Mouse (Mus musculus) MEL (cell line): ENCODE measurements at regions not wholly inside any gene's neighbourhood (a gene's known extent, or its start where the extent isn't known, plus 50 kb on each side); places are given as distances from the start of the nearest gene placed in this dataset.

Source experiments
- DNase-seq: peaks from one replicate; pipeline ENCODE4 v3.0.0; 2011; ENCODE audit warnings: low read depth, low spot score
- H3K27ac ChIP-seq: 2 replicates; pipeline ENCODE4 v1.5.1; 2012; ENCODE audit warnings: low read depth, mild to moderate bottlenecking, control low read depth, low read length, moderate library complexity; ENCODE audit not compliant: control insufficient read depth
- H3K27me3 ChIP-seq, 2 experiments: fragments of 150-350 bp in 1 of 2; sonication (generic) in 1 of 2; 2 replicates each; pipeline ENCODE4 v1.6.1; 2012; ENCODE audit warnings: low read length in 2 of 2, mild to moderate bottlenecking in 2 of 2, improper control_type of control experiment in 1 of 2, moderate library complexity in 1 of 2; ENCODE audit not compliant: insufficient read depth in 2 of 2, control insufficient read depth in 1 of 2
- H3K36me3 ChIP-seq, 2 experiments: 2 replicates each; pipeline ENCODE4 v1.6.1; 2012 to 2014; ENCODE audit warnings: low read length in 2 of 2, improper control_type of control experiment in 1 of 2, inconsistent platforms in 1 of 2, mild to moderate bottlenecking in 1 of 2; ENCODE audit not compliant: insufficient read depth in 2 of 2, control insufficient read depth in 1 of 2
- H3K4me1 ChIP-seq, 2 experiments: fragments of 150-350 bp in 1 of 2; sonication (generic) in 1 of 2; 2 replicates each; pipeline ENCODE4 v1.6.1; 2012; ENCODE audit warnings: low read length in 2 of 2, improper control_type of control experiment in 1 of 2, mild to moderate bottlenecking in 1 of 2; ENCODE audit not compliant: insufficient read depth in 2 of 2, control insufficient read depth in 1 of 2
- H3K4me3 ChIP-seq, 2 experiments: fragments of 150-350 bp in 1 of 2; sonication (generic) in 1 of 2; 2 replicates each; pipeline ENCODE4 v1.5.1; 2012; ENCODE audit warnings: low read depth in 2 of 2, low read length in 2 of 2, mild to moderate bottlenecking in 2 of 2, moderate library complexity in 2 of 2, control low read depth in 1 of 2, improper control_type of control experiment in 1 of 2; ENCODE audit not compliant: control insufficient read depth in 1 of 2, insufficient read depth in 1 of 2
- H3K79me2 ChIP-seq: 2 replicates; pipeline ENCODE4 v1.6.1; 2012; ENCODE audit warnings: mild to moderate bottlenecking, low read length, moderate library complexity; ENCODE audit not compliant: control insufficient read depth, poor library complexity, insufficient read depth
- H3K9ac ChIP-seq: 2 replicates; pipeline ENCODE4 v1.6.1; 2012; ENCODE audit warnings: low read depth, mild to moderate bottlenecking, control low read depth, low read length, moderate library complexity; ENCODE audit not compliant: control insufficient read depth, poor library complexity, severe bottlenecking
- H3K9me3 ChIP-seq: fragments of 150-350 bp; sonication (generic); replicated peaks from 2 replicates; pipeline ENCODE4 v1.6.1; 2012; ENCODE audit warnings: mild to moderate bottlenecking, low read length, improper control_type of control experiment, moderate library complexity; ENCODE audit not compliant: insufficient read depth
- CHD1 ChIP-seq: IDR thresholded peaks from 2 replicates; pipeline ENCODE4 v1.6.1; 2012; ENCODE audit warnings: low read depth, mild to moderate bottlenecking, inconsistent platforms, low read length, improper control_type of control experiment
- E2F4 ChIP-seq: IDR thresholded peaks from 2 replicates; pipeline ENCODE4 v1.6.1; 2011; ENCODE audit warnings: low read depth, low read length, improper control_type of control experiment, borderline replicate concordance
- EP300 ChIP-seq, 2 experiments: IDR thresholded peaks; 2 replicates each; pipeline ENCODE4 v1.6.1; 2011; ENCODE audit warnings: improper control_type of control experiment in 2 of 2, low read length in 2 of 2, low read depth in 1 of 2, mild to moderate bottlenecking in 1 of 2
- GATA1 ChIP-seq: IDR thresholded peaks from 2 replicates; pipeline ENCODE4 v1.6.1; 2011; ENCODE audit warnings: low read depth, low read length, improper control_type of control experiment
- HCFC1 ChIP-seq: IDR thresholded peaks from 2 replicates; pipeline ENCODE4 v1.6.1; 2012; ENCODE audit warnings: low read depth, mild to moderate bottlenecking, inconsistent platforms, low read length, improper control_type of control experiment, moderate library complexity
- MAX ChIP-seq: IDR thresholded peaks from 2 replicates; pipeline ENCODE4 v1.6.1; 2011; ENCODE audit warnings: low read length, improper control_type of control experiment
- MAZ ChIP-seq: IDR thresholded peaks from 2 replicates; pipeline ENCODE4 v1.6.1; 2012; ENCODE audit warnings: low read depth, mild to moderate bottlenecking, inconsistent platforms, low read length, improper control_type of control experiment
- MXI1 ChIP-seq: IDR thresholded peaks from 2 replicates; pipeline ENCODE4 v1.6.1; 2011; ENCODE audit warnings: mild to moderate bottlenecking, low read depth, low read length, improper control_type of control experiment
- MYB ChIP-seq: IDR thresholded peaks from 2 replicates; pipeline ENCODE4 v1.6.1; 2011; ENCODE audit warnings: mild to moderate bottlenecking, low read depth, low read length, improper control_type of control experiment
- MYC ChIP-seq: IDR thresholded peaks from 2 replicates; pipeline ENCODE4 v1.6.1; 2011; ENCODE audit warnings: low read depth, mild to moderate bottlenecking, low read length, improper control_type of control experiment, moderate library complexity
- NRF1 ChIP-seq: IDR thresholded peaks from 2 replicates; pipeline ENCODE4 v1.6.1; 2014; ENCODE audit warnings: low read depth, mild to moderate bottlenecking, inconsistent platforms, low read length, improper control_type of control experiment, moderate library complexity; ENCODE audit not compliant: poor library complexity, insufficient read depth, severe bottlenecking
- RAD21 ChIP-seq: IDR thresholded peaks from 2 replicates; pipeline ENCODE4 v1.6.1; 2011; ENCODE audit warnings: mild to moderate bottlenecking, low read depth, low read length, improper control_type of control experiment
- RCOR1 ChIP-seq: IDR thresholded peaks from 2 replicates; pipeline ENCODE4 v1.6.1; 2012; ENCODE audit warnings: low read depth, mild to moderate bottlenecking, inconsistent platforms, low read length, improper control_type of control experiment
- TAL1 ChIP-seq: IDR thresholded peaks from 2 replicates; pipeline ENCODE4 v1.6.1; 2012; ENCODE audit warnings: mild to moderate bottlenecking, inconsistent platforms, low read length, moderate library complexity, mixed read lengths
- TBP ChIP-seq: IDR thresholded peaks from 2 replicates; pipeline ENCODE4 v1.8.0; 2011; ENCODE audit warnings: low read depth, low read length, improper control_type of control experiment
- UBTF ChIP-seq: IDR thresholded peaks from 2 replicates; pipeline ENCODE4 v1.6.1; 2012; ENCODE audit warnings: low read depth, mild to moderate bottlenecking, inconsistent platforms, low read length, improper control_type of control experiment, moderate library complexity, borderline replicate concordance; ENCODE audit not compliant: insufficient read depth
- USF1 ChIP-seq: IDR thresholded peaks from 2 replicates; pipeline ENCODE4 v1.6.1; 2014; ENCODE audit warnings: low read depth, mild to moderate bottlenecking, inconsistent platforms, low read length, improper control_type of control experiment, moderate library complexity
- ZKSCAN1 ChIP-seq: IDR thresholded peaks from 2 replicates; pipeline ENCODE4 v1.6.1; 2012; ENCODE audit warnings: low read depth, mild to moderate bottlenecking, inconsistent platforms, low read length, improper control_type of control experiment, moderate library complexity

- H3K79me2 ChIP-seq = no peaks in the 10 kb centered on the region
- H3K4me1 ChIP-seq = no peaks in the 10 kb centered on the region
- no peaks in the 10 kb centered on the region for H3K27me3 ChIP-seq
- H3K9ac ChIP-seq = no peak overlapping the region
- H3K27ac ChIP-seq = no peak overlapping the region
- no peaks in the 10 kb centered on the region for H3K36me3 ChIP-seq
- no peak for TF ChIP-seq RCOR1
- TF ChIP-seq MXI1 = no peak
- no peak for TF ChIP-seq E2F4
- no peak for TF ChIP-seq USF1
- no peak for TF ChIP-seq NRF1
- no peak for TF ChIP-seq TBP
- TF ChIP-seq MAZ = no peak
- no peak for TF ChIP-seq TAL1
- no peak for TF ChIP-seq EP300 (IDR thresholded peaks at IDR 0.05; ENCODE audit: low read depth in 1 of 2, low read length in 2 of 2)
- TF ChIP-seq CHD1 = no peak
- TF ChIP-seq MYC = no peak
- no peak for TF ChIP-seq MAX
- no peak for TF ChIP-seq MYB
- DNase-seq = peak; percentile 62
- H3K4me3 ChIP-seq = no peak overlapping the region
- H3K9me3 ChIP-seq = no peaks in the 10 kb centered on the region
Observed at GRCm38 (mm10) chr3:137014686-137015085, 326.2 kb upstream of the Emcn start.

GRCm38 (mm10) chr3:137015199-137015598 is 325.7 kb upstream of the Emcn start:
- no peak overlapping the region for H3K4me3 ChIP-seq
- H3K4me1 ChIP-seq = no peaks in the 10 kb centered on the region
- no peak for DNase-seq
- H3K36me3 ChIP-seq = no peaks in the 10 kb centered on the region
- no peaks in the 10 kb centered on the region for H3K79me2 ChIP-seq
- no peaks in the 10 kb centered on the region for H3K27me3 ChIP-seq
- no peak overlapping the region for H3K27ac ChIP-seq
- TF ChIP-seq UBTF = no peak
- TF ChIP-seq MYC = no peak
- TF ChIP-seq E2F4 = no peak
- no peak for TF ChIP-seq NRF1
- no peak for TF ChIP-seq TBP
- TF ChIP-seq CHD1 = no peak
- no peak for TF ChIP-seq TAL1
- no peak for TF ChIP-seq HCFC1
- no peak for TF ChIP-seq RAD21
- no peak for TF ChIP-seq ZKSCAN1
- TF ChIP-seq GATA1 = no peak
- no peak overlapping the region for H3K9ac ChIP-seq
- no peaks in the 10 kb centered on the region for H3K9me3 ChIP-seq
